Mouse (Mus musculus): ENCODE results near the gene Kcnq5.

- TF ChIP-seq CTCF (IDR thresholded peaks at IDR 0.05; ENCODE audit: low read depth, low read length) = no peak
- no peak for TF ChIP-seq POLR2A (IDR thresholded peaks at IDR 0.05; ENCODE audit: insufficient read depth, low read length)
- no peak for TF ChIP-seq EP300 (IDR thresholded peaks at IDR 0.05; ENCODE audit: insufficient read depth, low read depth, low read length)
These were observed 310.9 kb downstream of the Kcnq5 start for GRCm38 (mm10) chr1:21650820-21651219.

Data from ES-Bruce4 (cell line).